Mouse (Mus musculus): ENCODE results near the gene Igfbp2. TPM values are rescaled to one million over a fixed set of nuclear protein-coding genes. Genes with fewer than 3 reads are reported as not detected.

Gene Igfbp2
- total RNA-seq, 2 experiments from 2014 or later, result 0.38 to 2.8 TPM

GRCm38 (mm10) chr1:72855729-72856128 is 31.4 kb downstream of the Igfbp2 start:
- DNase-seq, result no peak

- DNase-seq, result no peak
Observed at GRCm38 (mm10) chr1:72856209-72856909, 32.1 kb downstream of the Igfbp2 start.

- no peak for DNase-seq
Observed at GRCm38 (mm10) chr1:72857142-72857541, 32.8 kb downstream of the Igfbp2 start.

- no peak for DNase-seq
Observed at GRCm38 (mm10) chr1:72857631-72858030, 33.3 kb downstream of the Igfbp2 start.

- DNase-seq, result no peak
Observed at GRCm38 (mm10) chr1:72858286-72858685, 34.0 kb downstream of the Igfbp2 start.

- DNase-seq, result no peak
Observed at GRCm38 (mm10) chr1:72858874-72859273, 34.6 kb downstream of the Igfbp2 start.

GRCm38 (mm10) chr1:72859963-72860362 is 35.7 kb downstream of the Igfbp2 start:
- DNase-seq, result no peak

- DNase-seq, result no peak
Observed at GRCm38 (mm10) chr1:72860502-72860901, 36.2 kb downstream of the Igfbp2 start.

GRCm38 (mm10) chr1:72861702-72862101 is 37.4 kb downstream of the Igfbp2 start:
- no peak for DNase-seq

GRCm38 (mm10) chr1:72862248-72862647 is 37.9 kb downstream of the Igfbp2 start:
- DNase-seq, result no peak

GRCm38 (mm10) chr1:72863692-72864091 is 39.4 kb downstream of the Igfbp2 start:
- no peak for DNase-seq

- no peak for DNase-seq
Observed at GRCm38 (mm10) chr1:72864272-72864671, 40.0 kb downstream of the Igfbp2 start.

- no peak for DNase-seq
Observed at GRCm38 (mm10) chr1:72865900-72866299, 41.6 kb downstream of the Igfbp2 start.

- no peak for DNase-seq
Observed at GRCm38 (mm10) chr1:72866417-72866816, 42.1 kb downstream of the Igfbp2 start.

GRCm38 (mm10) chr1:72867346-72867745 is 43.0 kb downstream of the Igfbp2 start:
- DNase-seq, result no peak

- DNase-seq, result no peak
Observed at GRCm38 (mm10) chr1:72868429-72869215, 44.3 kb downstream of the Igfbp2 start.

- DNase-seq, result no peak
Observed at GRCm38 (mm10) chr1:72869275-72869674, 45.0 kb downstream of the Igfbp2 start.

GRCm38 (mm10) chr1:72869681-72870614 is 45.6 kb downstream of the Igfbp2 start:
- DNase-seq, result peak; percentile 77

- DNase-seq, result peak; percentile 85
Observed at GRCm38 (mm10) chr1:72870615-72871336, 46.5 kb downstream of the Igfbp2 start.

- DNase-seq, result no peak
Observed at GRCm38 (mm10) chr1:72871337-72871696, 47.0 kb downstream of the Igfbp2 start.

- DNase-seq, result no peak
Observed at GRCm38 (mm10) chr1:72871697-72872411, 47.6 kb downstream of the Igfbp2 start.
